Mouse (Mus musculus): ENCODE results near the gene Fam129b.

Gene Fam129b

GRCm38 (mm10) chr2:32860799-32861198 is 15.1 kb upstream of the Fam129b start:
- DNase-seq, result no peak

- no peak for DNase-seq
Observed at GRCm38 (mm10) chr2:32863317-32863716, 12.6 kb upstream of the Fam129b start.

- peak; percentile 34 to 41 for DNase-seq
Observed at GRCm38 (mm10) chr2:32864755-32865154, 11.2 kb upstream of the Fam129b start.

- no peak for DNase-seq
Observed at GRCm38 (mm10) chr2:32867354-32867753, 8.6 kb upstream of the Fam129b start.

GRCm38 (mm10) chr2:32869721-32870274 is 6.1 kb upstream of the Fam129b start:
- no peak for DNase-seq

- DNase-seq, result no peak
Observed at GRCm38 (mm10) chr2:32870275-32871100, 5.4 kb upstream of the Fam129b start.

GRCm38 (mm10) chr2:32874070-32874469 is 1.8 kb upstream of the Fam129b start:
- no peak for DNase-seq

- no peak for DNase-seq
Observed at GRCm38 (mm10) chr2:32874951-32875674, 801 bp upstream of the Fam129b start.

- peak; percentile 30 to 35 for DNase-seq
Observed at GRCm38 (mm10) chr2:32876490-32877302, 782 bp downstream of the Fam129b start.

GRCm38 (mm10) chr2:32877303-32877702 is 1.4 kb downstream of the Fam129b start:
- DNase-seq, result no peak

GRCm38 (mm10) chr2:32877761-32878393 is 2.0 kb downstream of the Fam129b start:
- DNase-seq, result no peak

- DNase-seq, result no peak
Observed at GRCm38 (mm10) chr2:32878396-32878795, 2.5 kb downstream of the Fam129b start.

GRCm38 (mm10) chr2:32879593-32879992 is 3.7 kb downstream of the Fam129b start:
- DNase-seq, result no peak

GRCm38 (mm10) chr2:32881054-32881453 is 5.1 kb downstream of the Fam129b start:
- DNase-seq, result peak in 1 of 2 experiments; percentile 26

- DNase-seq, result peak; percentile 47 to 74
Observed at GRCm38 (mm10) chr2:32881723-32882122, 5.8 kb downstream of the Fam129b start.

GRCm38 (mm10) chr2:32882283-32883043 is 6.5 kb downstream of the Fam129b start:
- DNase-seq, result no peak

- no peak for DNase-seq
Observed at GRCm38 (mm10) chr2:32884745-32885144, 8.8 kb downstream of the Fam129b start.

GRCm38 (mm10) chr2:32888029-32888428 is 12.1 kb downstream of the Fam129b start:
- no peak for DNase-seq

- DNase-seq, result no peak
Observed at GRCm38 (mm10) chr2:32888551-32888950, 12.6 kb downstream of the Fam129b start.

GRCm38 (mm10) chr2:32890280-32890679 is 14.4 kb downstream of the Fam129b start:
- no peak for DNase-seq

GRCm38 (mm10) chr2:32891278-32891677 is 15.4 kb downstream of the Fam129b start:
- no peak for DNase-seq

- no peak for DNase-seq
Observed at GRCm38 (mm10) chr2:32892490-32892889, 16.6 kb downstream of the Fam129b start.

Measured in cerebellum, postnatal 25 days (tissue).